Mouse (Mus musculus) frontal cortex, adult 2 months (tissue): Measurements from ENCODE around the gene Retn. TPM values are rescaled to one million over a fixed set of nuclear protein-coding genes. Genes with fewer than 3 reads are reported as not detected.
A peak's percentile ranks its signal among the peaks of the same experiment; 100 is the strongest.

Experiments
- DNase-seq, 2 experiments: peaks; one replicate each; pipeline ENCODE4 v3.0.0; 2022; ENCODE audit warnings: low spot score in 1 of 2; ENCODE audit errors: extremely low spot score in 1 of 2
- polyA plus RNA-seq: library from polyadenylated mRNA; depleted of rRNA; stranded (reverse); fragments of >200 nt; gene quantifications from 2 replicates; pipeline ENCODE4 v1.2.3, GENCODE M21; 2012

Gene Retn
- polyA plus RNA-seq, 1 experiment, result 3.1 TPM

GRCm38 (mm10) chr8:3656725-3657381 is 1.3 kb downstream of the Retn start:
- peak in 1 of 2 experiments; percentile 63 for DNase-seq

- no peak for DNase-seq
Measured at GRCm38 (mm10) chr8:3660889-3661288, 5.3 kb downstream of the Retn start.

- DNase-seq, result no peak
Measured at GRCm38 (mm10) chr8:3664405-3664804, 8.8 kb downstream of the Retn start.

GRCm38 (mm10) chr8:3665507-3665906 is 9.9 kb downstream of the Retn start, which contains the start of gene Mcemp1:
Mcemp1 (plus strand) TSS chr8:3665754.
- DNase-seq, result no peak

GRCm38 (mm10) chr8:3670388-3670787 is 14.8 kb downstream of the Retn start:
- DNase-seq, result no peak

GRCm38 (mm10) chr8:3671980-3672491 is 16.5 kb downstream of the Retn start, which contains the start of gene Fcor:
Fcor (minus strand) TSS chr8:3672362.
- DNase-seq, result peak; percentile 80 to 95

GRCm38 (mm10) chr8:3674671-3675070 is 19.1 kb downstream of the Retn start:
- no peak for DNase-seq

- peak; percentile 86 to 97 for DNase-seq
Measured at GRCm38 (mm10) chr8:3676131-3676992, 20.8 kb downstream of the Retn start, which contains the start of gene Trappc5. Trappc5 (plus strand) TSS chr8:3676299.

GRCm38 (mm10) chr8:3676993-3677579 is 21.5 kb downstream of the Retn start:
- no peak for DNase-seq

GRCm38 (mm10) chr8:3678831-3679230 is 23.3 kb downstream of the Retn start:
- no peak for DNase-seq

- no peak for DNase-seq
Measured at GRCm38 (mm10) chr8:3679236-3679635, 23.7 kb downstream of the Retn start.

GRCm38 (mm10) chr8:3679656-3680055 is 24.1 kb downstream of the Retn start:
- no peak for DNase-seq

- no peak for DNase-seq
Measured at GRCm38 (mm10) chr8:3682435-3682834, 26.9 kb downstream of the Retn start.

- no peak for DNase-seq
Measured at GRCm38 (mm10) chr8:3683408-3684176, 28.0 kb downstream of the Retn start.

GRCm38 (mm10) chr8:3684530-3684929 is 29.0 kb downstream of the Retn start:
- DNase-seq, result no peak

- DNase-seq, result no peak
Measured at GRCm38 (mm10) chr8:3685422-3685821, 29.9 kb downstream of the Retn start.

GRCm38 (mm10) chr8:3687537-3687936 is 32.0 kb downstream of the Retn start:
- DNase-seq, result no peak

GRCm38 (mm10) chr8:3690774-3691173 is 35.2 kb downstream of the Retn start:
- no peak for DNase-seq

GRCm38 (mm10) chr8:3694121-3694520 is 38.6 kb downstream of the Retn start, which contains the start of gene Fcer2a:
Fcer2a (minus strand) TSS chr8:3694175.
- DNase-seq, result no peak

- no peak for DNase-seq
Measured at GRCm38 (mm10) chr8:3701491-3701890, 45.9 kb downstream of the Retn start.
